Mouse (Mus musculus): ENCODE results near the gene Atg7. TPM values are rescaled to one million over a fixed set of nuclear protein-coding genes. Genes with fewer than 3 reads are reported as not detected.

Atg7 gene
- total and polyA plus RNA-seq, 3 experiments: 11.1 to 15.7 (median 14.8) TPM

DNA sequence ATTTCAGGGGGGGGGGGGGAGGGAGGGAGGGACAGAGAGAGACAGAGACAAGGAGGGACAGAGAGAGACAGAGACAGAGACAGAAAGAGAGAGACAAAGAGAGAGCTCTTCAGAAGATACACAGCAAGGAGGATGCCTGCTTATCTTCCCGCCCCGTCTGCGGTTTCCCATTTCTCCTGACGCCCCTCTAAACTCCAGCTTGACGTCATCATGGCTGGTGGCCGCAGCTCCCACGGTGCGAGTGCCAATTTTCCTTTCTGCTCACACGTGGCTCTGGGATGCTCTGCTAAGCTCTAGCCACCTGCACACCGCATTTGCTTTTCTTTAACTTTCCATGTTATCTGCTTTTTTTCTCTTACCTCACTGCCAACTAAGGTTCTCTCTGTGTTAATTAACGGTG is 175.1 kb downstream of the Atg7 start:
- dilution Hi-C loops (cut with MboI; ENCODE audit: extremely low pct_ligation_motif_present, extremely low pct_unique_long_range_greater_than_20kb, low sequenced_read_pairs) (no loop called here), in situ Hi-C loops (cut with MboI; ENCODE audit: low pct_ligation_motif_present, low pct_unique_long_range_greater_than_20kb, low sequenced_read_pairs) (no loop called here)
- Histone ChIP-seq H3K27ac (ENCODE audit: insufficient read depth, low read depth) (no peak overlapping the region), H3K79me2 (replicated peaks; ENCODE audit: control insufficient read depth, extremely low read depth, insufficient read depth, poor library complexity, severe bottlenecking) (no peaks in the 10 kb centered on the region), H3K4me3 (replicated peaks in 1 of 3; ENCODE audit: low read depth in 2 of 3, low read length in 2 of 3, poor library complexity in 1 of 3) (no peak overlapping the region), H3K27me3 (replicated peaks) (no peaks in the 10 kb centered on the region), H3K4me2 (ENCODE audit: insufficient read depth, low read depth, poor library complexity, severe bottlenecking) (no peak overlapping the region), H3K9ac (ENCODE audit: insufficient read depth, low read depth) (no peak overlapping the region), H3K36me3 (replicated peaks in 1 of 2; ENCODE audit: control insufficient read depth in 1 of 2, insufficient read depth in 1 of 2, low read length in 1 of 2) (peaks cover 0 to 8% of the 10 kb centered on the region in 2 experiments), H3K9me3 (replicated peaks; ENCODE audit: low read length) (peaks cover 8% of the 10 kb centered on the region), H3K4me1 (ENCODE audit: control insufficient read depth in 1 of 2, insufficient read depth in 2 of 2) (peaks cover 24 to 68% of the 10 kb centered on the region in 2 experiments)
- TF ChIP-seq E2F4 (IDR thresholded peaks at IDR 0.05; ENCODE audit: insufficient replicate concordance, low read depth, low read length) (no peak), KAT2A (IDR thresholded peaks at IDR 0.05; ENCODE audit: insufficient replicate concordance, low read length) (no peak), IRF4 (IDR thresholded peaks at IDR 0.05; ENCODE audit: low read depth, low read length) (no peak), HCFC1 (IDR thresholded peaks at IDR 0.05; ENCODE audit: low read depth, low read length) (no peak)
- no peak for DNase-seq (ENCODE audit: extremely low read depth)

DNA sequence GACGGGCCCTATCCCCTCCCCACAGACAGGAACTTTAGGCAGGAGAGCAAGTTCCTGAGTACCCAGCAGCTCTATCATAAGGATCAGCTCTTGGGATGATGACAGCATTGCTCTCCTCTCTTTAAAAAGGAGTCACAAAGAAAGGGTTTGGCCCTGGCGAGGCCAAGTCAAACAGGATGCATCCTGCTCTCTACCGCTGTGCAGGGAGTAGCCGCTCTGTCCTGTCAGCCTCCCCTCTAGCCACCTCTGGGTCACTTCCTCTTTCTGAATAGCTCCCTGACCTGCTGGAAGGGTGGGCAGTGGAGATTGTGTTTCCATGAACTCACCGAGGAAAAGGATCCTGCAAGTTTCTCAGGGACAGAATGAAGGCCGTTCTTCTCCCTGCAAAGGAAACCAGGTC is 175.6 kb downstream of the Atg7 start:
- dilution Hi-C loops (cut with MboI; ENCODE audit: extremely low pct_ligation_motif_present, extremely low pct_unique_long_range_greater_than_20kb, low sequenced_read_pairs) (no loop called here), in situ Hi-C loops (cut with MboI; ENCODE audit: low pct_ligation_motif_present, low pct_unique_long_range_greater_than_20kb, low sequenced_read_pairs) (no loop called here)
- Histone ChIP-seq H3K27ac (ENCODE audit: insufficient read depth, low read depth) (no peak overlapping the region), H3K4me2 (ENCODE audit: insufficient read depth, low read depth, poor library complexity, severe bottlenecking) (no peak overlapping the region), H3K27me3 (replicated peaks) (no peaks in the 10 kb centered on the region), H3K4me3 (replicated peaks in 1 of 3; ENCODE audit: low read depth in 2 of 3, low read length in 2 of 3, poor library complexity in 1 of 3) (no peak overlapping the region), H3K4me1 (ENCODE audit: control insufficient read depth in 1 of 2, insufficient read depth in 2 of 2) (peaks cover 21 to 67% of the 10 kb centered on the region in 2 experiments), H3K9ac (ENCODE audit: insufficient read depth, low read depth) (no peak overlapping the region), H3K79me2 (replicated peaks; ENCODE audit: control insufficient read depth, extremely low read depth, insufficient read depth, poor library complexity, severe bottlenecking) (no peaks in the 10 kb centered on the region), H3K9me3 (replicated peaks; ENCODE audit: low read length) (peaks cover 8% of the 10 kb centered on the region), H3K36me3 (replicated peaks in 1 of 2; ENCODE audit: control insufficient read depth in 1 of 2, insufficient read depth in 1 of 2, low read length in 1 of 2) (peaks cover 0 to 8% of the 10 kb centered on the region in 2 experiments)
- TF ChIP-seq GABPA (IDR thresholded peaks at IDR 0.05; ENCODE audit: insufficient replicate concordance, low read depth, low read length) (no peak), RAD21 (IDR thresholded peaks at IDR 0.05; ENCODE audit: low read depth, low read length) (no peak), RCOR1 (conservative IDR thresholded peaks at IDR 0.05; ENCODE audit: low read depth, low read length) (no peak), ELF1 (IDR thresholded peaks at IDR 0.05; ENCODE audit: low read depth, low read length) (no peak), NRF1 (IDR thresholded peaks at IDR 0.05; ENCODE audit: low read depth, low read length) (no peak), UBTF (IDR thresholded peaks at IDR 0.05; ENCODE audit: low read depth, low read length) (no peak), BHLHE40 (IDR thresholded peaks at IDR 0.05; ENCODE audit: low read depth, low read length) (no peak), IRF4 (IDR thresholded peaks at IDR 0.05; ENCODE audit: low read depth, low read length) (peak; percentile 33; the same call in 1 of the 2 replicates), TCF12 (IDR thresholded peaks at IDR 0.05; ENCODE audit: low read depth, low read length) (no peak)
- no peak for DNase-seq (ENCODE audit: extremely low read depth)

DNA sequence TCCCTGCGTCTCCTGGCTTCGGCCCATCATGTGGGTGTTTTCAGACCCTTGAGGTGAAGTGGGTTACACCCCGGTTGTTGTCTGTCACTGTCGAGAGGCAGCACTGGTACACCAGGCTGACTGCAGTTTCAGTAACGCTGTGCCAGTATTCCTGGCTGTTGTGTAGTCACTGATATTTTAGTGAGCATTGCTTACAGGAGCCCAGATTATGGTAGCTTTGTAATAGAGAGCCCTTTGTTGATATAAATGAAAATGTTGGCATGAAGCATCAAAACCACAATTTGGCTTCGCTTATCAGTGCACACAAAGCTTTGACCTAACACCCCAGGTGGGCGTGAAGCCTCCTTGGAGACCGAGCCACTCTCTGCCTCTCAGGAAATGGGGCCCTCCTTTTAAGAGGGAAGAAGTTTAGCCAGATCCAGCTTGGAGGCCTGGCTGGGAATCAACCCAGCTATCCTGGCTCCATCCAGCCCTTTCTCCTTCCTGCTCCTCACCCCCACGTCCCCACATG is 177.1 kb downstream of the Atg7 start:
- dilution Hi-C loops (cut with MboI; ENCODE audit: extremely low pct_ligation_motif_present, extremely low pct_unique_long_range_greater_than_20kb, low sequenced_read_pairs): no loop called here
- in situ Hi-C loops (cut with MboI; ENCODE audit: low pct_ligation_motif_present, low pct_unique_long_range_greater_than_20kb, low sequenced_read_pairs): no loop called here
- no peak for DNase-seq (ENCODE audit: extremely low read depth)
- Histone ChIP-seq H3K4me2 (ENCODE audit: insufficient read depth, low read depth, poor library complexity, severe bottlenecking) (no peak overlapping the region), H3K27me3 (replicated peaks) (no peaks in the 10 kb centered on the region), H3K4me1 (ENCODE audit: control insufficient read depth in 1 of 2, insufficient read depth in 2 of 2) (peaks cover 17 to 60% of the 10 kb centered on the region in 2 experiments), H3K27ac (ENCODE audit: insufficient read depth, low read depth) (no peak overlapping the region), H3K79me2 (replicated peaks; ENCODE audit: control insufficient read depth, extremely low read depth, insufficient read depth, poor library complexity, severe bottlenecking) (no peaks in the 10 kb centered on the region), H3K36me3 (replicated peaks in 1 of 2; ENCODE audit: control insufficient read depth in 1 of 2, insufficient read depth in 1 of 2, low read length in 1 of 2) (peaks cover 0 to 6% of the 10 kb centered on the region in 2 experiments), H3K4me3 (replicated peaks in 1 of 3; ENCODE audit: low read depth in 2 of 3, low read length in 2 of 3, poor library complexity in 1 of 3) (no peak overlapping the region), H3K9me3 (replicated peaks; ENCODE audit: low read length) (peaks cover 5% of the 10 kb centered on the region), H3K9ac (ENCODE audit: insufficient read depth, low read depth) (no peak overlapping the region)
- TF ChIP-seq POLR2A (IDR thresholded peaks at IDR 0.05; ENCODE audit: low read depth, low read length): no peak
- TF ChIP-seq GABPA (IDR thresholded peaks at IDR 0.05; ENCODE audit: insufficient replicate concordance, low read depth, low read length): no peak
- no peak for TF ChIP-seq MAZ (IDR thresholded peaks at IDR 0.05; ENCODE audit: low read depth, low read length)
- no peak for TF ChIP-seq ZKSCAN1 (IDR thresholded peaks at IDR 0.05; ENCODE audit: borderline replicate concordance, low read depth, low read length)
- no peak for TF ChIP-seq ZMIZ1 (IDR thresholded peaks at IDR 0.05; ENCODE audit: low read depth, low read length)
- no peak for TF ChIP-seq MAFK (IDR thresholded peaks at IDR 0.05; ENCODE audit: insufficient replicate concordance, low read length)
- TF ChIP-seq IRF4 (IDR thresholded peaks at IDR 0.05; ENCODE audit: low read depth, low read length): no peak
- TF ChIP-seq EP300 (IDR thresholded peaks at IDR 0.05; ENCODE audit: low read length): no peak
- no peak for TF ChIP-seq MXI1 (IDR thresholded peaks at IDR 0.05; ENCODE audit: low read depth, low read length)
- no peak for TF ChIP-seq MAX (IDR thresholded peaks at IDR 0.05; ENCODE audit: low read length)
- TF ChIP-seq KAT2A (IDR thresholded peaks at IDR 0.05; ENCODE audit: insufficient replicate concordance, low read length): no peak
- TF ChIP-seq ZC3H11A (IDR thresholded peaks at IDR 0.05; ENCODE audit: low read depth, low read length): no peak
- TF ChIP-seq BHLHE40 (IDR thresholded peaks at IDR 0.05; ENCODE audit: low read depth, low read length): no peak
- no peak for TF ChIP-seq RCOR1 (conservative IDR thresholded peaks at IDR 0.05; ENCODE audit: low read depth, low read length)
- TF ChIP-seq MEF2A (IDR thresholded peaks at IDR 0.05; ENCODE audit: borderline replicate concordance, low read depth, low read length): no peak
- no peak for TF ChIP-seq SIN3A (IDR thresholded peaks at IDR 0.05; ENCODE audit: low read length)
- no peak for TF ChIP-seq JUN (IDR thresholded peaks at IDR 0.05; ENCODE audit: insufficient read depth, low read depth, low read length)
